Mouse (Mus musculus): ENCODE results near the gene Hist1h2af. TPM values are rescaled to one million over a fixed set of nuclear protein-coding genes. Genes with fewer than 3 reads are reported as not detected.
"Not testable (repeated sequence)": the region's sequence is repeated elsewhere in the genome, so short reads cannot be mapped to it uniquely, and the experiment has no call there.

Hist1h2af gene
- polyA plus RNA-seq, 1 experiment from 2014 or later: 8.4 TPM

DNA sequence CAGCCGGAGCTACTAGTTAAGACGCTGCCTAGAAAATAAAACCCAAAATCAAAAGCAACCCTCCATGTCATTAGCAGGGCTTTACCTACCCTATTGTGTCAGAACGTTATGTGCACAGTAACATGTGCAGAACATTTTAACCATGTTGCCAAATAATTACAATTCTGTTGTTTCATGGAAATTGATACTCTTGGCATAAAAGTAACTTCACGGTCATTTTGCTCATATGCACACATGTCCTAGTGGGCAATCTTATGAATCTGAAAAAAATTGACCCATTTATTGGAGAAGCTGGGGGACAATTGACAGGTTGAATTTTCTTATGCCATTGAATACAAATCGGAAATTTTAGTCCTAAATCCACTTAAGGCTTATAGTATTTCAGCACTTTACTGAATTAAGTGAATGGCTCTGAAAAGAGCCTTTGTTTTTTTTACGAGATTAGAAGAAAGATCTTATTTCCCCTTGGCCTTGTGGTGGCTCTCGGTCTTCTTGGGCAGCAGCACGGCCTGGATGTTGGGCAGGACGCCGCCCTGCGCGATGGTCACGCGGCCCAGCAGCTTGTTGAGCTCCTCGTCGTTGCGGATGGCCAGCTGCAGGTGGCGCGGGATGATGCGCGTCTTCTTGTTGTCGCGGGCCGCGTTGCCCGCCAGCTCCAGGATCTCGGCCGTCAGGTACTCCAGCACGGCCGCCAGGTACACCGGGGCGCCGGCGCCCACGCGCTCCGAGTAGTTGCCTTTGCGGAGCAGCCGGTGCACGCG, 36.7 kb downstream of the Hist1h2af start:
- not testable (repeated sequence) for H3K9me3 ChIP-seq (ENCODE audit: control insufficient read depth, low read length); ATAC-seq (ENCODE audit: low FRiP score); H3K4me1 ChIP-seq (replicated peaks; ENCODE audit: control insufficient read depth, insufficient read depth, low read length); H3K27me3 ChIP-seq (ENCODE audit: control insufficient read depth, insufficient read depth, low read length); H3K36me3 ChIP-seq (ENCODE audit: control insufficient read depth, insufficient read depth, low read length); DNase-seq (ENCODE audit: low spot score)
- Histone ChIP-seq H3K4me2 (replicated peaks; ENCODE audit: low read depth, low read length) (peak overlapping the region; percentile 44), H3K4me3 (ENCODE audit: low read depth, low read length) (peak overlapping the region; percentile 32), H3K9ac (ENCODE audit: low read depth, low read length) (peak overlapping the region; percentile 45), H3K27ac (ENCODE audit: low read depth, low read length) (peak overlapping the region; percentile 90)
- 3% methylated on average over 24 of the region's 41 CpGs for WGBS

GRCm38 (mm10) chr13:23571022-23571503, 37.4 kb downstream of the Hist1h2af start, which contains the start of the genes Hist1h2ae and Hist1h2bg:
Gene Hist1h2ae, minus strand, starts transcription at chr13:23571220.
Gene Hist1h2bg, plus strand, starts transcription at chr13:23571396.
- WGBS: under 1% methylated on average over 17 of the region's 18 CpGs
- peak within 1 kb of the TSS; percentile 63 for H3K4me2 ChIP-seq (replicated peaks; ENCODE audit: low read depth, low read length)
- no peaks in the 10 kb centered on the region for H3K9me3 ChIP-seq (ENCODE audit: control insufficient read depth, low read length)
- no peaks in the 10 kb centered on the region for H3K4me1 ChIP-seq (replicated peaks; ENCODE audit: control insufficient read depth, insufficient read depth, low read length)
- peak within 1 kb of the TSS; percentile 39 for H3K4me3 ChIP-seq (ENCODE audit: low read depth, low read length)
- DNase-seq (ENCODE audit: low spot score) (peak; percentile 80), ATAC-seq (ENCODE audit: low FRiP score) (peak; percentile 91)
- H3K36me3 ChIP-seq (ENCODE audit: control insufficient read depth, insufficient read depth, low read length): no peaks in the 10 kb centered on the region
- H3K27me3 ChIP-seq (ENCODE audit: control insufficient read depth, insufficient read depth, low read length): no peaks in the 10 kb centered on the region
- H3K9ac ChIP-seq (ENCODE audit: low read depth, low read length): peak within 1 kb of the TSS; percentile 65
- peak within 1 kb of the TSS; percentile 94 for H3K27ac ChIP-seq (ENCODE audit: low read depth, low read length)

DNA sequence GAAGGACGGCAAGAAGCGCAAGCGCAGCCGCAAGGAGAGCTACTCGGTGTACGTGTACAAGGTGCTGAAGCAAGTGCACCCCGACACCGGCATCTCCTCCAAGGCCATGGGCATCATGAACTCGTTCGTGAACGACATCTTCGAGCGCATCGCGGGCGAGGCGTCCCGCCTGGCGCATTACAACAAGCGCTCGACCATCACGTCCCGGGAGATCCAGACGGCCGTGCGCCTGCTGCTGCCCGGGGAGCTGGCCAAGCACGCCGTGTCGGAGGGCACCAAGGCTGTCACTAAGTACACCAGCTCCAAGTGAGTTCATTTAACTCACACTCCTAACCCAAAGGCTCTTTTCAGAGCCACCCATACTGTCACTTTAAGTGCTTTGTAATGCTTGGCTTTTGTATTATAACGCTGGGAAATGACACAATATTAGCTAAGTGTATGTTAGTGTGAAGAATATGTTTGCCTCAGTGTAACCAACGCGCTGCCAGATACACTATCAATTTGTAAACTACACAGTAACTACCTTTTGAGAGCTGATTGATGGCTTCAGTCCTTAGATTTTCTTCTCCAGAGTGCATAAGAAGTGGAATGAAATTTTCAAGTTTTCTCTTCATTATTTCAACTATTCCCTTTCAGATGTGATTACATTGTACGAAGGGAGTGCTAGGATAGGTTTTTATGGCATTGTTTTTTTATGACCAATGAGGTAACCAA, 38.0 kb downstream of the Hist1h2af start:
- not testable (repeated sequence) for ATAC-seq (ENCODE audit: low FRiP score); H3K36me3 ChIP-seq (ENCODE audit: control insufficient read depth, insufficient read depth, low read length); H3K27me3 ChIP-seq (ENCODE audit: control insufficient read depth, insufficient read depth, low read length); H3K4me1 ChIP-seq (replicated peaks; ENCODE audit: control insufficient read depth, insufficient read depth, low read length); H3K9me3 ChIP-seq (ENCODE audit: control insufficient read depth, low read length)
- Histone ChIP-seq H3K9ac (ENCODE audit: low read depth, low read length) (peak overlapping the region; percentile 65), H3K4me2 (replicated peaks; ENCODE audit: low read depth, low read length) (peak overlapping the region; percentile 63), H3K4me3 (ENCODE audit: low read depth, low read length) (peak overlapping the region; percentile 39), H3K27ac (ENCODE audit: low read depth, low read length) (peak overlapping the region; percentile 94)
- DNase-seq (ENCODE audit: low spot score): peak; percentile 61
- 1% methylated on average over 8 of the region's 34 CpGs for WGBS

GRCm38 (mm10) chr13:23572218-23573033, 38.7 kb downstream of the Hist1h2af start:
- Histone ChIP-seq H3K9ac (ENCODE audit: low read depth, low read length) (peak overlapping the region; percentile 65; the same call in 1 of the 2 replicates), H3K4me1 (replicated peaks; ENCODE audit: control insufficient read depth, insufficient read depth, low read length) (peaks cover 2% of the 10 kb centered on the region; the same call in 1 of the 2 replicates), H3K27me3 (ENCODE audit: control insufficient read depth, insufficient read depth, low read length) (no peaks in the 10 kb centered on the region), H3K4me2 (replicated peaks; ENCODE audit: low read depth, low read length) (peak overlapping the region; percentile 63), H3K4me3 (ENCODE audit: low read depth, low read length) (peak overlapping the region; percentile 39), H3K27ac (ENCODE audit: low read depth, low read length) (peak overlapping the region; percentile 94), H3K9me3 (ENCODE audit: control insufficient read depth, low read length) (no peaks in the 10 kb centered on the region), H3K36me3 (ENCODE audit: control insufficient read depth, insufficient read depth, low read length) (no peaks in the 10 kb centered on the region)
- 41% methylated on average over 2 of the region's 2 CpGs for WGBS
- no peak for ATAC-seq (ENCODE audit: low FRiP score)
- DNase-seq (ENCODE audit: low spot score): no peak

DNA sequence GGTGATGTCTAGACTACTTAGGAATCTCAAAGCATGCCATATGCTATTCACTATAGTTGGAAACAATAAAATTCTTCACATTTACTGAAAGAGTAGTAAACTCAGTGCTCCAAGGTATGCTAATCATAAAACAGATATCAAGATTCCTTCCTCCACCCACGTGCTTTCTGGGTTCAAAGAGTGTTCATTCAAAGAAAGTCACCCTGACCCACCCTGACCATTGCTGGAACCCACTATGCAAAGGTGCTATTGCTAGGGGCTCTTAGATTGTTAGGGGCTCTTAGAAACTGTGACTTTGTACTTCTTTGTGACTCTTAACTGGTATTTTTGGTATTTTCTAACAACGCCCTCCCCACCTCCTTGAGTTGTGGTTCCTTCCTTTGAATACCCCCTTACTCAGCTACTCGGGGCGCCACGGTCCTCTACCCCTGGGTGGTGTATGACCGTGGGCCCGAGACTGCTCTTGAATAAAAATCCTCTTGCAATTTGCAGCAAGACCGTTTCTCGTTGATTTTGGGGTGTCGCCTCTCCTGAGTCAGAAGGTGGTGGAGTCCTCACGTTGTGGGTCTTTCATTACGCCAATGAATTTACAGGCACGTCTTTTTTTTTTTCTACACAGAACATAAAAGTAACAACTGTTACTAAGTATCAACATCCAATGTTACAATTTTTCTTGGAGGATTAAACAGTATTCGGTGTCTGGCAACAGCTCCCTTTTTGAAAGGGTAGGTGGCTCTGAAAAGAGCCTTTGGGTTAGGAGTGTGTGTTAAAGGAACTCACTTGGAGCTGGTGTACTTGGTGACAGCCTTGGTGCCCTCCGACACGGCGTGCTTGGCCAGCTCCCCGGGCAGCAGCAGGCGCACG, 39.6 kb downstream of the Hist1h2af start:
- ATAC-seq (ENCODE audit: low FRiP score); H3K9me3 ChIP-seq (ENCODE audit: control insufficient read depth, low read length); H3K4me1 ChIP-seq (replicated peaks; ENCODE audit: control insufficient read depth, insufficient read depth, low read length); DNase-seq (ENCODE audit: low spot score); H3K27me3 ChIP-seq (ENCODE audit: control insufficient read depth, insufficient read depth, low read length); H3K36me3 ChIP-seq (ENCODE audit: control insufficient read depth, insufficient read depth, low read length): not testable (repeated sequence)
- peak overlapping the region; percentile 94 for H3K27ac ChIP-seq (ENCODE audit: low read depth, low read length)
- H3K4me3 ChIP-seq (ENCODE audit: low read depth, low read length): peak overlapping the region; percentile 23
- H3K9ac ChIP-seq (ENCODE audit: low read depth, low read length): peak overlapping the region; percentile 50; the same call in 1 of the 2 replicates
- H3K4me2 ChIP-seq (replicated peaks; ENCODE audit: low read depth, low read length): peak overlapping the region; percentile 63
- WGBS: 14% methylated on average over 17 of the region's 20 CpGs

DNA sequence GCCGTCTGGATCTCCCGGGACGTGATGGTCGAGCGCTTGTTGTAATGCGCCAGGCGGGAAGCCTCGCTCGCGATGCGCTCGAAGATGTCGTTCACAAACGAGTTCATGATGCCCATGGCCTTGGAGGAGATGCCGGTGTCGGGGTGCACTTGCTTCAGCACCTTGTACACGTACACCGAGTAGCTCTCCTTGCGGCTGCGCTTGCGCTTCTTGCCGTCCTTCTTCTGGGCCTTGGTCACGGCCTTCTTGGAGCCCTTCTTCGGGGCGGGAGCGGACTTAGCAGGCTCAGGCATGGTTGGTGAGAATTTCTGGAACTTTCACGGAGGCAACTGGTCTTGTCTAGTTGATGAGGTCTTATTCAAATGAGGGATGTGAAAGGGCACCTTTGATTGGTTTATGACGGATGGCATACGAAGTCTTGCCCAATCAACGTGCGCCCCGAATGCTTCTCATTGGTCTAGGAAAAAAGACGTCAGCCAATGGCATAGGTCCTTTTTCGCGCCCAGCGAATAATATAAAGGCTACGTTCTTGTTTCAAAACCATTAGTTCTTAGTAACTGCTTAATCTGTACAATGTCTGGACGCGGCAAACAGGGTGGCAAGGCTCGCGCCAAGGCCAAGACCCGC, 40.3 kb downstream of the Hist1h2af start, which contains the start of the genes Hist1h2bf and Hist1h2ad:
Gene Hist1h2bf, minus strand, starts transcription at position 299 of the 627 bp plus-strand sequence.
Gene Hist1h2ad, plus strand, starts transcription at position 484 of the 627 bp plus-strand sequence.
- H3K4me3 ChIP-seq (ENCODE audit: low read depth, low read length): peak within 1 kb of the TSS; percentile 41
- H3K4me1 ChIP-seq (replicated peaks; ENCODE audit: control insufficient read depth, insufficient read depth, low read length); H3K36me3 ChIP-seq (ENCODE audit: control insufficient read depth, insufficient read depth, low read length); H3K9me3 ChIP-seq (ENCODE audit: control insufficient read depth, low read length); H3K27me3 ChIP-seq (ENCODE audit: control insufficient read depth, insufficient read depth, low read length): not testable (repeated sequence)
- H3K9ac ChIP-seq (ENCODE audit: low read depth, low read length): peak within 1 kb of the TSS; percentile 50; the same call in 1 of the 2 replicates
- H3K27ac ChIP-seq (ENCODE audit: low read depth, low read length): peak within 1 kb of the TSS; percentile 94
- WGBS: 0% methylated on average over 31 of the region's 42 CpGs
- DNase-seq (ENCODE audit: low spot score) (peak; percentile 91), ATAC-seq (ENCODE audit: low FRiP score) (peak; percentile 91)
- peak within 1 kb of the TSS; percentile 63 for H3K4me2 ChIP-seq (replicated peaks; ENCODE audit: low read depth, low read length)

- H3K4me1 ChIP-seq (replicated peaks; ENCODE audit: control insufficient read depth, insufficient read depth, low read length); DNase-seq (ENCODE audit: low spot score); H3K36me3 ChIP-seq (ENCODE audit: control insufficient read depth, insufficient read depth, low read length); H3K27me3 ChIP-seq (ENCODE audit: control insufficient read depth, insufficient read depth, low read length); H3K9ac ChIP-seq (ENCODE audit: low read depth, low read length); H3K9me3 ChIP-seq (ENCODE audit: control insufficient read depth, low read length): not testable (repeated sequence)
- Histone ChIP-seq H3K4me2 (replicated peaks; ENCODE audit: low read depth, low read length) (peak overlapping the region; percentile 43), H3K4me3 (ENCODE audit: low read depth, low read length) (peak overlapping the region; percentile 41), H3K27ac (ENCODE audit: low read depth, low read length) (peak overlapping the region; percentile 72)
- peak; percentile 3; the same call in 1 of the 2 replicates for ATAC-seq (ENCODE audit: low FRiP score)
- WGBS: under 1% methylated on average over 5 of the region's 39 CpGs
Observed at GRCm38 (mm10) chr13:23574546-23575170, 41.0 kb downstream of the Hist1h2af start.

All from hindbrain, embryonic 11.5 days (tissue).